Mouse (Mus musculus) testis, postnatal 10 days (tissue): ENCODE results near the gene Tmem222.

Experiments
- DNase-seq: peaks from one replicate; pipeline ENCODE4 v3.0.0; 2021; ENCODE audit warnings: low spot score

Gene Tmem222

DNA sequence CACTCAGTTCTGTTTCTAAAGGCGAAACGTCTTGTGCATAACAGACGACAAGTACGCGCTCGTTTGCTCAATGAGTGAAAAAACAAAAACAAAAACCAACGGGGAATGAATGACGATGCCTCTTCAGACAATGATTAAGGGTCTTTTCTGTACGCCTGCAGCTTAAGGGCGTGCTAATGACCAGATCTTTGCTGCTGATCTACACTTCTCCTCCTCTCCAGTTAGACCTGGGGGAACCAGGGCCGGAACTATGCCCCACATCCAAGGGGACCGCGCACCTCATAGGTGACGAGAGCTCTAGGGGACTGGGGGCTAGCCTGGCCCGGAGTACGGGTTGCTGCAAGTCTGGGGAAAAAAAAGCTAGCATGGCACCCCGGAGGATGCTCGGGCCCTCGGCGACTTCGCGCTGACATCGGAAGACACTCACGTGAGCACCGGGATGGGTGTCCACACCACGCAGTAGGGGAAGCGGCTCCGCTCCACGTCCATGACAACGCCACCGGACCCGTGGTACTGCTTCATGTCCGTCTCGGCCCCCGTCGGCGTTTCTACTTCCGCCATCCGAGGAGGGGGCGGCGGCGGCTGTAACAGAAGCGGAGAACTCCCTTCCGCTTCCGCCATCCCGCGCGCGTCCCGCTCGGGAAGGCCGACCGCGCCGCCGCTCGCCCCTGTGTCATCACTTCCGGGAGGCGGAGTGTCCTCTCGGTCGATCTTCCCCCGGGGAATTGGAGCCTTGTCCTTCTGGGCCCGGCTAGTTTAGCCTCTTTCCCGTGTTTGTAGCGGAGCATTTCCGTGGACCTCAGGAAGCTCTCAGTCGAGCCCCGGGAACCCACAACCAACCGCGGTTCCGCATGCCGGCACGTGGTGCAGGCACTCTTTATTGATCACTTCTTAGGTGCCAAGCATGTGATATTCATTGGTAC lies at the start of gene Tmem222:
Tmem222 (minus strand) TSS at position 689 of the 923 bp plus-strand sequence.
- peak; percentile 95 for DNase-seq

DNA sequence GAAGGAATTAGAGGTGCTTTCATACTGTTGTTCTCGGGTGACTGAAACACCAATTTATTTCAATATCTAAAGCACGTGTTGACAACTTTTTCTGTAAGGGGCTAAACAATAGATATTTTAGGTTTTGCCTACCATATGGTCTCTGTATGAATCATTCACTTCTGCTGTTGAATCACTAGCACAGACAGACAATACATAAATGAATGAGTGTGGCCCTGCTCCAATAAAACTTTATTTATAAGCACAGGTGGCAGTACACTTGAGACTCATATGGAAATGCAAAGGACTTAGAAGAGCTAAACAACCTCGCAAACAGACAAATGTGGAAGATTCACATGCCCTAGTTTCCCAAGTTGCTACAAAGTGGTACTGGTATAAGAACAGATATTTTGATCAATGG lies 42.1 kb upstream of the Tmem222 start:
- DNase-seq: no peak

DNA sequence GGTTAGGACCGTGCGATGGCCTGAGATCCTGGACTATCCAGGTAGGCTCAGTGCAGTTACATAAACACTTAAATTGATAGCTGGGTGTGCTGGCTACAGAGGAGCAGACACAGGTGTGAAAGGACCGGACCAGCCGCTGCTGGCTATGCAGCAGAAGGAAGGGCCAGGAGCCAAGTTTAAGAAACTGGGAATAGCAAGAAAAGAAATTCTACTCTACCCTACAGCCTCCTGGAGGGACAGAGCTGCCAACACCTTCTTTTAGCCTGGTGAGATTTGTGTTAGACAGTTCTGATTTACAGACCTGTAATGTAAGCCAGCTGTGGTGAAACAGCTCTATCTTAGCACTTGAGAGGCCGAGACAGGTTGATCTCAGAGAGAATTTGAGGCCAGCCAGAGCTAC lies 38.4 kb upstream of the Tmem222 start:
- DNase-seq: no peak

DNA sequence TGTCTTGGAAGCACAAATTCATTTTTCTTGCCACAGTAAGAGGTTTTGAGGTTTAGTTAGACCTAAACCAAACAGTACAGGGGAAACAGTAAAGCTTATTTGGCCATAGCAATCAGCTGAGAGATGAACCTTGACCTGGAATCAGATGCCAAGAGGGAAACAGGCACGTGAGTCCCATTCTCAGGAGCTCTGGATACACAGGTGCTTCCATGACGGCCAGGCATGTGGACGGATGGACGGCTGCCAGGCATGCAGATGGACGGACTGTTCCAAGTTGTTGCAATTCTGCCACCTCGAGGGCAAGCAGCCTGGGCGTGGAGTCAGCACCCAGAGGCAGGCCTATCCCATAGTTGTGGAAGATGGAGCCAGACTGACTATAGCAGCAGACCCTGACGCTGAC lies 37.3 kb upstream of the Tmem222 start:
- DNase-seq: peak; percentile 80

DNA sequence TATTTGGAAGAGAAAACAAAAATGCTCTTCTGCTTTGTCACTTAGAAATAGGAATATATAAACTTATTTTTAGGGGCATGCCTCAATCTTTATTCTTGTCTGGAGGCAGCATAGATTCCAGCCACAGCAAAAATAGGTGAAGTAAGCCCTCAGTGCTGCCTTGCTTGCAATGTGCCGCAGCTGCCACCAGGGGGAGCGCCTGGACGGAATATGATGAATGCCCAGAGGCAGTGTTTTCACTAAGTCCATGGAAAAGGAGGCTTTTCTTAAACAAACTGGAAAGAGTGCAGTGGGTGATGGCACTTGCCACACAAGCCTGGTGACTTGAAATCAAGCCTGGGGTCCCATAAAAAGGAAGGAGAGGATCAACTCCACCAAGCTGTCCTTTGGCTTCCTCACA lies 32.4 kb upstream of the Tmem222 start:
- DNase-seq: peak; percentile 96

DNA sequence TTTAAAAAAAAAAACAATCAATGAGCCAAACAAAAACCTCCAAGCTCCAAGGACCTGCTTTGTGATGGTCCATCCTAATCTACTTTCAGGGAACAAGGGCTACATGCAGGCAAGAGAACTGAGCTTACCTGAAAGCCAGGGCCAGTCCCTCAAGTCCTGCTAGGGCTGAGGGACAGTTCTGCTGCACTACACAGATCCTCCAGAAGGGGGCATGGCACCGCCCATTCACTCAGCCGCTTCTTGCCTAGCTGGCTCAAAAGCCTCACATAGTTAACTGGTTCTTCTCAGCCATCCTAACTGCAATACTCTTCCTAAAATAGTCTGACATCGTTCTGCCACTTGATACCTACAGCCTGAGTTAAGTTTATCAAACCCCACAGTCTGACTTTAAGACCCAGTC lies 29.7 kb upstream of the Tmem222 start:
- peak; percentile 77 for DNase-seq

DNA sequence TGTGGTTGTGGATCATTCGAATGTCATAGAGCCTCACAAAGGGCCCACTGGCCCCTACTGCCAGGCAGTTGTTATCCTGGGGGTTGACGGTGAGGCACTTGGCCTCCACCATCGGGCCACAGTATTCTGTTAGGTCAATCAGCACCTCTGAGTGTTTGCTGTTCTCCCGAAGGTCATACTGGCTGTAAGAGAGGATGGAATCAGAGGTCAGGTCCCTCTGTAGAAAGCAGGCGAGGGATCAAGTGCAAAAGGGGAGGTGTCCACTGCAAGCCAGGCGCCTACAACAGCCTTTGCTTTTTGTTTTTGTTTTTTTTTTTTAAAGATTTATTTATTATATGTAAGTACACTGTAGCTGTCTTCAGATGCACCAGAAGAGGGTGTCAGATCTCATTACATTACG lies 28.2 kb upstream of the Tmem222 start:
- no peak for DNase-seq

DNA sequence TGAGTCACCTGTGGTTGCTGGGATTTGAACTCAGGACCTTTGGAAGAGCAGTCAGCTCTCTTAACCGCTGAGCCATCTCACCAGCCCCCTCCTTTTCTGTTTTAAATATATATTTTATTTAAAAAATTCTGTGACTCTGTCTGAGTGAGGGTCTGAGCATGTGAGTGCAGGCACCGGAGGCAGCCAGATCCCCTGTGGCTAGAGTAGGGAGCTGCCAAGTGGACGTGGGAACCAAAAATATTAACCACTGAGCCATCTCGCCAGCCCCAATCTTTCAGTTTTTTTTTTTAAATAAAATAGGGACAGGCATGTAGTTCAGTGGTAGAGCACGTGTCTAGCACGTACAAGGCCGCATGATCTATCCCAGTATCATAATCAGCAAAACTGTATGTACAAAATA lies 27.2 kb upstream of the Tmem222 start:
- no peak for DNase-seq

DNA sequence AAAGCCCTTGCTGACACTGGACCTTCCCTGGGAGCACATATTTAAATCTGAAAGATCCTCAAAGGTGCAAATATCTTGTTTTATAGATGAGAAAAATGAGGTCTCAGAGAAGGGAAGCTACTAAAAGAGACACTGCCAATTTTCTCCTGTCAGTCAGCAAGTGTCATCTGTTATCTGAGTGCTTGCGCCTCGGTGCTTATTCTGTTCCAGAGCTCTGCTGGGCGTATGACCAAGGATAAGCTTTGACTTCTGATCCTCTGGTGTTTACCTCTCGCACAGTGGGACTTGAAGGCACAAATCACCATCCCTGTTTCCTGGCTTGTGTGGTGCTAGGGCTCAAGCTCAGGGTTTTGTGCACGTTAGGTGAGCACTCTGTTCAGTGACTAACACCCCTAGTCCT lies 25.1 kb upstream of the Tmem222 start:
- DNase-seq: no peak

DNA sequence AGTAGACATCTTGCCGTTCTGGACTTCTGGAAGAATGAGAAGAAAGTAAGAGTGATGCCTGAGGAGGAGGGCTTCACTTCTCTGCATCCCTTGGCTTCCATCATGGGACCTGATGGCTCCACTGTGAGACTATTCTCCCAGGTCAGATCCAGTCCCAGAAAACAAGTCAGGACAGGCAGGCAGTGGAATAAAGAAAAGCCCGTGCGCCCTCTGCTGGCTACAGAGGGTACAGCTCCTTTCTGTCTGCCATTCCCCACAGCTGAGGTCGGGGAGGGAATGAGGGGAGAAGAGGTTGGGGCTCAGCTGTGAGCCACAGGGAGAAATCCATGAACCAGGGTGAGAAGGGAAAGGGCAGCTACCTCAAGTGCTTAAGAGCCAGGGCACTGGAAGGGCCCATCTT lies 24.2 kb upstream of the Tmem222 start:
- peak; percentile 88 for DNase-seq

DNA sequence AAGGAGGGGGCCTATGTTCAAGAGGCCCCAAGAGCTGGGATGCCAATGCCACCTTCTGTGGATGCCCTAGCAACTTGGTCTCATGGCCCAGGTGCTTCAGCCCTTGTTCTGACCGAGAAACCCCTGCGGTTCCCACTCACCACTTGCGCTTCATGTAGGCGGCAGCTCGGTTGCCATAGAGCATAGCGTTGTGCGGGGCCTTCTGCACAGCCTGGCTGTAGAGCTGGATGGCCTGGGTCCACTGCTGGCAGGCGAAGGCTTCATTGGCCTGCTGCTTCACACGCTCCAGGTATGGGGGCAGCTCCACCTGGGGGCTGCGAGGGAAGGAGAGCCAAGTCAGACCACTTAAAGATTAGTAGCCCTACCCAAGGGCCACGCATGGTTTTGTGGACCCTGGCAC lies 22.8 kb upstream of the Tmem222 start:
- DNase-seq: no peak

DNA sequence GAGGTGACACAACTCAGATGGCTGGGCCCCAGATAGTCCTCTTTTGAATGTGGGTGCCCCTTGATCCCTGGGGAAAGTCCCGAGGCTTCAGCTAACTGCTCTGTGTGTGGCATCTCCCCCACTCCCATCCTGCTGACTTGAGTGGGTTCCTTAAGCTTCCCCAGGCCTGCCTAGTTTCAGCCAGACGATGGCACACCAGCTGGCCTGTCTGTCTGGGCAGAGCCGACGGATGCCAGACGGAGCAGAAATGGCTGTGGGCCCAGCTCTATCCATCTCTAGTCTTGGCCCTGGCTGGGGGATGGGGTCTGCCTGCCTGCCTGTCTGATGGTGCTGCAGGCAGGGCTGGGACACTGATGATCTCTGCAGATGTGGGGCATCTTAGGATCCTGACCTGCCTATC lies 22.1 kb upstream of the Tmem222 start:
- DNase-seq: no peak

DNA sequence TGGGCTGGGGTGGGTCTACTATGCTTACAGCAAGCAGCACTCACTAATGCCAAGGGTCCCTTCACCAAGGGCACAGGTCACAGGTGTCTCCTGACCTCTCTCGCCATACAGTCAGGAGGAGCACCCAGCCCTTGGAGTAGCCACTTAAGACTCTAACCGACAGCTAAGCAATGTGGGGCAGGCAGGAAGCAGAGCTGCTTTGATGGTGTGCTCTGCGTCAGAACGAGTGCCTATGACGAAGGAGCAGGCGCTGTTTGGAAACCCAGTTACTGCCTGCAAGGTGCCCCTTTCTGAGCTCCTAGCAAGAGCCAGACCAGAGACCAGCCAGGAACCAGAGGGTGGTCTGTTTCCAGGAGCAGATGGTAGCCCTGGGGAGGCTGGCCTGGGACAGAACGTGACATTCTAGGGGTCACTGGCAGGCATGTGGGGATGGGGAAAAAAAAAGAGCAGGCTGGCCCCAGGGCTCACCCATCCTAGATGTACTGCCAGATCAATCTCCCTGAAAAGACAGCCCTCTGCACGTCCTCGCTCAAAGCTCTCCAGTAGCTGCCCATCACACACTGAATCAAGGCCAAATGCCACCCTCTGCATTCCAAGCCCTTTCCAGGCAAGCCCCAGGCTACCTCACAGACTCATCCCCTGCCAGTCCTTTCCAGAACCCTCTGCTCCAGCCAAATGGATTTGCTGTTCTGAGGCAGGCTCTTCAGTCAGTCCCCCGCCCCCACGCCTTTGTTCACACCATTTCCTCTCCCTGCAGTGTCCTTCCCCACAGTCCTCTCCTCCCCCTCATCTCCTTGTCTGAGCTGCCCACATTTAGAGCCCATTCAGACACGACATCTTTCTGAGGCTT lies 21.1 kb upstream of the Tmem222 start:
- DNase-seq: peak; percentile 73

DNA sequence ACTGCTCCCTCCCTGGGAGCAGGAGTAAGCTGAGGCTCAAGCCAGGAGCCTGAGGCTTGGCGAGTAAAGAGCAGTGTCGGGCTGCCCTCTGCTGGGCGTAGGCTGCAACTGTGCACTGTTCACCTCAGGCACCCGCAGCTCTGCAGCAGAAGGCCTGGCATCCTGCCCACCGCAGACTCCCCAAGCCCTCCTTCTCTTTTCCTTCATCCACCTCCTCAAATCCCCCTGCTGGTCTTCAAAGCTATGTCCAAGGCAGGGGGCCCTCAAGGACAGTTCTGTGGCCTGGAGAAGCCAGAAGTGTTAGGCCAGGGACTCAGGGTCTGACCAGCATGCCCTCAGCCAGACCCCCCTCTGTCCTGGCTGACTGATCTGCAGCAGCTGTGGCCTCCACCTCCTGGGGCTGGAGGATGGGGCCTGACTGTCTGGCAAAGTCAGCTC lies 20.2 kb upstream of the Tmem222 start:
- peak; percentile 93 for DNase-seq

DNA sequence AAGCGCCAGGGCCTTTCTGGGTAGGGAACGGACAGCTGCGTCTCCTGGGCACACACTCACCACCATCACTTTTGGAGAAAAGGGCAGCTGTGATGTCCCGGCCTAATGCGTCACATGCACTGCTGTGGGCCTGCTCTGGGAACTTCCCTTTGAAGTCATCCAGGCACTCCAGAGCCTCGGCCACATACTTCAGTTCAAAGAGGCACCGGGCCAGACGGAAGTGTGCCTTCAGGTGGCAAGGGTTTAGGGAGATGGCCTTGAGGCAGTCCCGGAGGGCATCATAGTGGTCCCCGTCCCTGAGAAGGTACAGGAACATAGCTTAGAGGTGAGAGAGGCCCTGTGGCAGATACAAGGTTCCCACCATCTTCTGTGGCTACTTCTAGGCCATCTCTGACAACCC lies 19.8 kb upstream of the Tmem222 start:
- peak; percentile 54 for DNase-seq

DNA sequence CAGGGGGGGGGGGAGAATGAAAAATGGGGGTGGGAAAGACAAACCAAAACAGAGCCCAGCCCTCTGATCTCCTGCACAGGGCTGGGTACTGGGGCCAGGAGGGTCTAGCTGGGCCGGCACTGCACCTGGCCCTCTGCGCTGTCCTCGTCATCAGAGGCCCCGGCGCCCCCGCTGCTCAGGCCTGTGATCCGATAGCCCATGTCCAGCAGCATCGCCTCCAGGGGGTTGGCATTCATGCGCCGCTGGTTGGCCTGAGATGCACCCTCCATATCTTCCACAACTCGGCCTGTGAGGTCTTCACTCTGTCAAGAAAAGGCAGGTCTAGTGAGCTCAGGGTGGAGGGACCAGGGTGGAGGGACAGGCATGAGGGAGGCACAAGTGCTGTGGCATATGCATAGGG lies 16.5 kb upstream of the Tmem222 start:
- DNase-seq: no peak

DNA sequence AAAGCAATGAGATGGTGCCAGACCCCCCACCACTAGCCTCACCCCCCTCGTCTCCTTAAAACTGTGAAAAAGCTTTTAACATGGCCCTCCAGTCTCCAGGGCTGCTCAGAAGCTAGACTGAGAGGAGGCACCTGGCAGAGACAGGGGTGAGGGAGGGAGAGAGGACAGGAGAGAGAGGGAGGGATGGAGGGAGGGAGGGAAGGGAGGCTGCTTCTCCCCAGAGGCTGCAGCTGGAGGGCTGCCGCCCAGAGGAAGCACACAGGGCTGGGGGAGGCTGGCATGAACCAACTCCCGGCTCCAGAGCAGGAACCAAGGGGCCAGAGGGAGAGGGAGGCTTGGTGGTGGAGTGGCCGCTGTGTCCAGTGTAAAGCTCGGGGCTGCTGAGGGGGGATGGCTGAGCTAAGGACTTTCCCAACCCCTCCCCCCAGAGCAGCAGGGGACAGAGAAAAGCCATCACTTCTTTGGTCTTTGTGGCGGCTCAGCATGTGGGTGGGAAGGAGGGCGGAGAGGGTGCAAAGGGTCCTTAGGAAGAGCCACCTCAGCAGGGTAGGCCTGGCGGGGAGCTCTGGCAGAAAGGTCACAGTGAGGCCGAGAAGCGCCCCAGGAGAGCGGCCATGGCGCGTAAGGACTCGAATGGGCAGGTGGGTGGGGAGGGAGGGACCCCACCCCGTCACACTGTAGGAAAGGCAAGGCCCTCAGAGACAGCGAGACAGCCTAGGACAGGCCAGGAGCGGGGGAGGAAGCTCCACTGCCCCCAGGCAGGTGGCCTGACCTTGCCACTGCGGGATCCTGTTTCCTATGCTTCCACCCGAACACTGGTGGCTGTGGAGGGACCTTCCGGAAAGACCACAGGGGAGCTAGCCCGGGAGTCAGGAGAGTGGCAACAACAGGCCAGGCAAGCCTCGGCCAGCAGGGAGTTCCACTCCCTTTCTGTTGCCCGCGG lies 15.6 kb upstream of the Tmem222 start:
- peak; percentile 64 for DNase-seq

DNA sequence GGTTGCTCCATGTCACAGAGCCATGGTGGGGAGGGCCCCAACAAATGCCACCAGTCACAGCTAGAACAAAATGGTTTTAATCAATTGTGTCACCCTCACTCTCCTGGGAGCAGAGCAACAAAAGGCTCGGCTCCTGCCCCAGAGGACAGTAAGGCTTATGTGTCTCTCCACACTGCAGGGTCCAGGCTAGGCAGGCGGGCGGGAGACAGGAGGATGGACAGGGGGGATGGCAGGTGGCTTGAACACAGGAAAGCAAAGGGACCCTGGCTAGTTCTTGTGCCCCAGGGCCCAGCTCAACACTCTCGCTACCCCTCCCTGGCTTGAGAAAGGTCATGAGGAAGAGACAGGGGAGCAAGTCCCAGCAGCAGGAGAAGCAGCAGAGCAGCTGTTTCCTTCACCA lies 14.8 kb upstream of the Tmem222 start:
- DNase-seq: no peak

DNA sequence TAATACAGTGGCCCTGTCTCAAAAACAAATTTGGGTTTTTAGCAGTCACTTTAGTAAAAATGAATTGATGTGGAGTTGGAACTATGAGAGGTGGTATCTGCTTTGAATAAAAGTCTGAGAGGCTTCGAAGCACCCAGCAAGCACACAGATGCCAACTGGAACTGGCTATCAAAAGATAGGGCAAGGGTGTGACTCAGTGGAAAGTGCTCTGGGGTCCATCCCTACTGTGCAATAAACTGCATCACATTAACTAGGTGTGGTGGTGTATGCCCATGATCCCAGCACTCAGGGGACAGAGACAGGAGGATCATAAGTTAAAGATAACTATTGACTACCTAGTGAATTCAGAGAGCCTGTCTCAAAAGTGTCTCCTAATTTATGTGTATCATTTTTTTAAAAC lies 13.7 kb upstream of the Tmem222 start:
- no peak for DNase-seq

DNA sequence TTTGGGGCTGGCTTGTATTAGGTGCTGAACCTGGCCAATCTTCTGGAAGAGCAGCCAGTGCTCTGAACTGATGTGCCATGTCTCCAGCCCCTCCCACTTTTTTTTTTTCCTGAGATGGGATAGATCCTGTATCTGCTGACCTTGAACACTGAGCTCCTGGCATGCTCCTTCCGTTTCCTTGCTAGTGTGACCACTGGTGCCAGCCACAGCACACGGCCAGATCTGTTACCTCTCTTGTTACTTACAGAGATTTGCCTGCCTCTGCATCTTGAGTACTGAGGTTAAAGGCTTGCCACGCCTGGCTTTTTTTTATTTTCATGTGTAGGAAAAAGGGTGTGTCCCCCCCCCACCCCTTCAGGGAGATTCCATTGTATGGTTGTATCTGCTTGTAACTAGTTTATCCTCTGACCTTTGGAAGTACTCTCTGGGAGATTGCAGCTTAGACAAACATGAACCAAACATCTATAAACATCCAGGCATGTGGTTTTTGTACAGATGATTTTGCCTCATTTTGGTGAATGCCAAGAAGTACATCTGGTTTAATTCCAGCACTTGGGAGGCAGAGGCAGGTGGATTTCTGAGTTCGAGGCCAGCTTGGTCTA lies 9.0 kb upstream of the Tmem222 start:
- no peak for DNase-seq

DNA sequence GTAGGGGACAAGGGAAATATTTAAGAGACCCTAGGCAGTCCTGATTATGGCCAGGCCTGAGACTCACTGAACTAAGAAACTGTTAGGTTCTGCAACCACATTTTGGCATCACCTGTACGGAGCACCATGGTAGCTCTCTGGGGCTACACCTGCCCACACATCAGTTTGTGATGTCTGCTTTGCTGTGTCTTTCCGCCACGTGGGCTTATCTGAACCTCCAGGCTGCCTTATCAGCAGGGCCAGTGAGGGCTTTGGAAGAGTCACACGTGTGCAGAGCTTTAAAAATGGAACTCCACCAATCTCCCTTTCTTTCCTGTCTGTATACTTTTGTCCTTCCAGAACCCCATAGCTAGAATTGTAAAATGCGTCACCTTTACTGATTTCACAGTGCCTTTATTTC lies 8.4 kb upstream of the Tmem222 start:
- DNase-seq: no peak

DNA sequence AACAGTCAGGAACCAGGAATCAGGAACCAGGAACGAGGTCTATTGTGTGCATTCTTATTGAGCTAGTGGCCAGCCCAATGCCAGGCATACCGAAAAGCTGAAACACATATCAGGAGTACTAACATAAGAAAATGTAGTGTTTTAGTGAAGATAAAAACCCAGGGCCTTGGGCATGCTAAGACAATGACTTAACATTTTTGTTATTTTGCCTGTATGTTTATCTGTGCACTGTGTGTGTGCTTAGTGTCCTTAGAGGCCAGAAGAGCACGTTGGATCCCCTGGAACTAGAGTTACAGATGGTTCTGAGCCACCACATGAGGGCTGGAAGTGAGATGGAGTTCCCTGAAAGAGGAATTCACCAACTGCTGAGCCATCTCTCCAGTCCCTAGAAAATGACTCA lies 7.7 kb upstream of the Tmem222 start:
- DNase-seq: no peak
